Mouse (Mus musculus): ENCODE measurements around the gene Sh3pxd2a. TPM values are rescaled to one million over a fixed set of nuclear protein-coding genes. Genes with fewer than 3 reads are reported as not detected.

The Sh3pxd2a gene
- polyA plus RNA-seq, 1 experiment = 12.1 TPM

DNA sequence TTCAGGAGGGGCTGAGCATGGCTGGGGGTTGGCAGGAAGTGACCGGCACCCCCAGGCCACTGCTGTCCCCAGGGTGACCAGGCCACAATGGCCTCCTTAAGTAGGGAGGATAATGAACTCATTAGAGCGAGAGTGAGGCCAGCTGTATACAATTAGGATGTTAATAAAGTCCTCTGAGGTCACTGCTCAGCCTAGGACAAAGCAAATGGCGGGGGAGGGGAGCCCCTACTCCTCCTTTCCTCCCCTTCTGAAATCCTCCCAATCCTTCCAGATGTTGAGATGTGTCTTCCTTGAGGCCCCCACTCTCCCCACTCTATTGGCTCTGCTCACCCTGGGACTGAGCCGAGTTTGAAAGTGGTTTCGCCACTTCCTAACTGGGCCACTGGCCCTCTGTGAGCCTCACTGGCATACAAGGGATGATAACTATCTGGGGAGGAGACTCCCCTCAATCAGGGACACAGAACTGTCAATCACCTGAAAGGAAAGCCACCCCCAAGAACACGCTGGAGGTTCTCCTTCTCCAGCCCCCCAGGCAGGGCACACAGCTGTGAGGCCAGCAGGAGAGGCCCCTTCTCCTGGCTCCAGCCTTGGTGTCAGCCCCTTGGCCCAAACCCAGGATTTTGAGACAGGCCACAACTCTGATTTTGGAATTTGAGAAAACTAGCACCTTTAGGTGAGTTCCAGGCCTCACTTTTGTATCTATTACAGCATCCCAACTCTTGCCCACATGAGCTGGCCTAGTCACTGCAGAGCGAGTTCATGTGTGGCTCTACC lies 172.7 kb downstream of the Sh3pxd2a start:
- DNase-seq (ENCODE audit: low read depth in 1 of 2, low spot score in 2 of 2) = no peak
- Histone ChIP-seq H3K27ac (ENCODE audit: insufficient read depth, low read length) (no peak overlapping the region), H3K27me3 (ENCODE audit: control insufficient read depth, insufficient read depth, low read length) (no peaks in the 10 kb centered on the region), H3K4me1 (ENCODE audit: control insufficient read depth, insufficient read depth, insufficient read length) (no peaks in the 10 kb centered on the region), H3K36me3 (ENCODE audit: control insufficient read depth, insufficient read depth, low read length) (no peaks in the 10 kb centered on the region; the same call in 1 of the 2 replicates), H3K4me3 (ENCODE audit: extremely low read depth, insufficient read depth, insufficient read length) (no peak overlapping the region)
- 74% methylated on average over 7 of the region's 7 CpGs for WGBS
- TF ChIP-seq CTCF (IDR thresholded peaks at IDR 0.05; ENCODE audit: extremely low read depth, insufficient read depth, insufficient read length, insufficient replicate concordance) (no peak), POLR2A (IDR thresholded peaks at IDR 0.05; ENCODE audit: low read depth, low read length) (no peak)

- Histone ChIP-seq H3K4me1 (ENCODE audit: control insufficient read depth, insufficient read depth, insufficient read length) (no peaks in the 10 kb centered on the region), H3K36me3 (ENCODE audit: control insufficient read depth, insufficient read depth, low read length) (peaks cover 13% of the 10 kb centered on the region), H3K27ac (ENCODE audit: insufficient read depth, low read length) (no peak overlapping the region), H3K27me3 (ENCODE audit: control insufficient read depth, insufficient read depth, low read length) (no peaks in the 10 kb centered on the region), H3K4me3 (ENCODE audit: extremely low read depth, insufficient read depth, insufficient read length) (no peak overlapping the region)
- 93% methylated on average over 17 of the region's 17 CpGs for WGBS
- DNase-seq (ENCODE audit: low read depth in 1 of 2, low spot score in 2 of 2) = no peak
- TF ChIP-seq POLR2A (IDR thresholded peaks at IDR 0.05; ENCODE audit: low read depth, low read length) = no peak
- no peak for TF ChIP-seq CTCF (IDR thresholded peaks at IDR 0.05; ENCODE audit: extremely low read depth, insufficient read depth, insufficient read length, insufficient replicate concordance)
These were observed 177.2 kb downstream of the Sh3pxd2a start for GRCm38 (mm10) chr19:47286886-47287450.

- H3K4me3 ChIP-seq (ENCODE audit: extremely low read depth, insufficient read depth, insufficient read length) = no peak overlapping the region
- no peak overlapping the region for H3K27ac ChIP-seq (ENCODE audit: insufficient read depth, low read length)
- WGBS = 93% methylated on average over 6 of the region's 6 CpGs
- DNase-seq (ENCODE audit: low read depth in 1 of 2, low spot score in 2 of 2) = no peak
- no peak for TF ChIP-seq CTCF (IDR thresholded peaks at IDR 0.05; ENCODE audit: extremely low read depth, insufficient read depth, insufficient read length, insufficient replicate concordance)
- TF ChIP-seq POLR2A (IDR thresholded peaks at IDR 0.05; ENCODE audit: low read depth, low read length) = no peak
- H3K4me1 ChIP-seq (ENCODE audit: control insufficient read depth, insufficient read depth, insufficient read length) = no peaks in the 10 kb centered on the region
- peaks cover 13% of the 10 kb centered on the region for H3K36me3 ChIP-seq (ENCODE audit: control insufficient read depth, insufficient read depth, low read length)
- H3K27me3 ChIP-seq (ENCODE audit: control insufficient read depth, insufficient read depth, low read length) = no peaks in the 10 kb centered on the region
These were observed 178.6 kb downstream of the Sh3pxd2a start for GRCm38 (mm10) chr19:47285581-47285980.

GRCm38 (mm10) chr19:47282688-47283215 lies 181.4 kb downstream of the Sh3pxd2a start:
- H3K4me3 ChIP-seq (ENCODE audit: extremely low read depth, insufficient read depth, insufficient read length) = no peak overlapping the region
- H3K27ac ChIP-seq (ENCODE audit: insufficient read depth, low read length) = no peak overlapping the region; the same call in 1 of the 2 replicates
- DNase-seq (ENCODE audit: low read depth in 1 of 2, low spot score in 2 of 2) = no peak
- H3K36me3 ChIP-seq (ENCODE audit: control insufficient read depth, insufficient read depth, low read length) = peaks cover 22% of the 10 kb centered on the region
- TF ChIP-seq CTCF (IDR thresholded peaks at IDR 0.05; ENCODE audit: extremely low read depth, insufficient read depth, insufficient read length, insufficient replicate concordance) = no peak
- TF ChIP-seq POLR2A (IDR thresholded peaks at IDR 0.05; ENCODE audit: low read depth, low read length) = no peak
- H3K27me3 ChIP-seq (ENCODE audit: control insufficient read depth, insufficient read depth, low read length) = no peaks in the 10 kb centered on the region
- WGBS = 95% methylated on average over 17 of the region's 17 CpGs
- no peaks in the 10 kb centered on the region for H3K4me1 ChIP-seq (ENCODE audit: control insufficient read depth, insufficient read depth, insufficient read length)

DNA sequence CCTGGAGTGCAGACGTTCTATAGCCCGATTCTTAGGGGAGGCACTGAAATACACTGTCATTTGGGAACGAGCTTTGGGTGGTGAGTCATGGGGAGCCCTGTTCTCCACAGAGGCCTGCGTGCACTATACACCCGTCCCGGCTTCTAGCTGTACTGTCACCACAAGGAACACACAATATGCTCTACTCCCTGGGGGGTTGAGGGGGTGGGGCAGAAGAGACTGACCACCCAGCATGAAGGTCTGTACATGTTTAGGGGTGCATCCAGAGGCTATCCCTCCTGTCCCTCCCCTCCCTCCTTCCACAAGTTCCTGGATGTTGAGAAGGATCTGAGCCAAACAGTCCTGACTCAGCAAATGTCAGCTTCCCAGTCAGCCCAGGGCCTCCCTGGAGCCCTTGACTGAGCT lies 182.1 kb downstream of the Sh3pxd2a start:
- TF ChIP-seq CTCF (IDR thresholded peaks at IDR 0.05; ENCODE audit: extremely low read depth, insufficient read depth, insufficient read length, insufficient replicate concordance) (no peak), POLR2A (IDR thresholded peaks at IDR 0.05; ENCODE audit: low read depth, low read length) (no peak)
- 91% methylated on average over 6 of the region's 6 CpGs for WGBS
- DNase-seq (ENCODE audit: low read depth in 1 of 2, low spot score in 2 of 2) = no peak
- Histone ChIP-seq H3K27ac (ENCODE audit: insufficient read depth, low read length) (no peak overlapping the region), H3K4me3 (ENCODE audit: extremely low read depth, insufficient read depth, insufficient read length) (no peak overlapping the region), H3K4me1 (ENCODE audit: control insufficient read depth, insufficient read depth, insufficient read length) (no peaks in the 10 kb centered on the region), H3K27me3 (ENCODE audit: control insufficient read depth, insufficient read depth, low read length) (no peaks in the 10 kb centered on the region), H3K36me3 (ENCODE audit: control insufficient read depth, insufficient read depth, low read length) (peaks cover 22% of the 10 kb centered on the region)

DNA sequence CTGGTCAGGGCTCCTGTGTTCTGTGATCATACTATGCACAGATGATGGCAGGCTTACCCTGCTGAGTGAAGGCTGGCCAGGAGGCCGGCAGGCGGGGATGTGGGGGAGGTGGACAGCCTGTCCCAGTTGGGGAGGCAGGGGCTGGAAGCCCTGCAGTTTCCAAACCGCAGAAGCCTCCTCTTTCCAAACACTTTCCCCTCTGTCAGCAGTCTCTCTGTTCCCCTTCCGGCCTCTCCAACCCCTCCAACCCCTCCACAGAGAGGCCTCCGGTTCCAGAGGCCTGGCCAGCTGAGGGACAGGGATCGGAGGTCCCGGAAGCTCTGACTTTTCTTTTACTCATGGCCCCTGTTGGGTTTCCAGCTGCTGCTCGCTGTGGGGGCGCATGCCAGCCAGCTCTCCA lies 183.3 kb downstream of the Sh3pxd2a start:
- WGBS = 90% methylated on average over 8 of the region's 9 CpGs
- H3K4me3 ChIP-seq (ENCODE audit: extremely low read depth, insufficient read depth, insufficient read length) = no peak overlapping the region
- DNase-seq (ENCODE audit: low read depth in 1 of 2, low spot score in 2 of 2) = no peak
- H3K27me3 ChIP-seq (ENCODE audit: control insufficient read depth, insufficient read depth, low read length) = no peaks in the 10 kb centered on the region
- H3K36me3 ChIP-seq (ENCODE audit: control insufficient read depth, insufficient read depth, low read length) = peaks cover 26% of the 10 kb centered on the region
- TF ChIP-seq CTCF (IDR thresholded peaks at IDR 0.05; ENCODE audit: extremely low read depth, insufficient read depth, insufficient read length, insufficient replicate concordance) (no peak), POLR2A (IDR thresholded peaks at IDR 0.05; ENCODE audit: low read depth, low read length) (no peak)
- no peak overlapping the region for H3K27ac ChIP-seq (ENCODE audit: insufficient read depth, low read length)
- no peaks in the 10 kb centered on the region for H3K4me1 ChIP-seq (ENCODE audit: control insufficient read depth, insufficient read depth, insufficient read length)
